In the genomic region with DNA sequence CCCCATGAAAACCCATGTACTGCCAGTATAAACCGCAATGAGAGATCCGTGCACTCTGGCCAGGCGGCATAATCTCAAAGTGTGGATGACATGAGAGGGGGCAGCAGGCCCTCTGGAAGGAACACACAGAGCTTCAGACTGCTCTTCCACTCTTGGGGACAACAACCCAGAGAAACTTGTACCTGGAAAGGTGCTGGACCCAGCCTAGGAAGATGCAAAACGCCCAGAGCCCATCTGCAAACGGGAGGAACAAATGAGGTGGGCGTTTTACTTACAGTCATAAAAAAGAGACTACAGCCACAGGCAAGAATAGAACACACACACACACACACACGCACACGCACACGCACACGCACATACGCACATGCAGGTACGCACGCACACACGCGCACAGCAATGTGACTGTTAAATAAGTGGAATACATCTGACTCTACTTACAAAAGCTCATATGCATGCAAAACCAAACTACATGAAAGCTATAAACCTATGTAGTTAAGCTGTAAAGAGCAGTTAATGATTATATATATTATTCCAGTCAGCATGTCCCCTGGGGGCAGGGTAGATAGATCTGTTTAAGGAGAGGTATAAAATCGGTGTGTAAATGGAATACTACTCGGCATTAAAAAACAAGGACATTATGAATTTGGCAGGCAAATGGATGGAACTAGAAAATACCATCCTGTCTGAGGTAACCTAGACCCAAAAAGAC, we compare ENCODE assay signal across 32 mouse cellular contexts. TPM values are rescaled to one million over a fixed set of nuclear protein-coding genes. Genes with fewer than 3 reads are reported as not detected.
A peak's percentile ranks its signal among the peaks of the same experiment; 100 is the strongest.
DNase-seq lines count a peak whose midpoint lies in the region; ATAC-seq and TF ChIP-seq lines count a peak whose summit lies in the region.
"Had no signal": no experiment of that assay in that cellular context is flagged by ENCODE, and none has a peak within 500 bp of the region (broad histone marks: within the 10 kb centered on the region; RNA-seq: fewer than 3 reads in every experiment).

No protein-coding gene starts in this region.

- no peak for ATAC-seq in midbrain, embryonic 11.5 days (ENCODE audit: low FRiP score)
- no peak for ATAC-seq in midbrain, embryonic 13.5 days
- peak; percentile 75 for ATAC-seq in intestine, embryonic 14.5 days (replicated peaks; ENCODE audit: low FRiP score, low TSS enrichment, low read depth)
- peak; percentile 75 for ATAC-seq in intestine, postnatal 0 days
- no peak for ATAC-seq in megakaryocyte progenitor cell, adult 5-6 weeks (replicated peaks; ENCODE audit: poor library complexity)
- ATAC-seq in heart, embryonic 11.5 days (replicated peaks; ENCODE audit: insufficient number of reproducible peaks, low FRiP score, low TSS enrichment): no peak
- ATAC-seq: forebrain, embryonic 13.5 days; forebrain, embryonic 16.5 days; hindbrain, embryonic 16.5 days; Patski had no signal

- H3K4me1 ChIP-seq in midbrain, embryonic 11.5 days (ENCODE audit: control insufficient read depth, insufficient read depth, low read length): no peaks in the 10 kb centered on the region
- peaks cover 4% of the 10 kb centered on the region for H3K4me1 ChIP-seq in midbrain, embryonic 13.5 days (replicated peaks)
- H3K4me1 ChIP-seq in intestine, embryonic 14.5 days (replicated peaks; ENCODE audit: control insufficient read depth, insufficient read depth, low read length): no peaks in the 10 kb centered on the region
- no peaks in the 10 kb centered on the region for H3K4me1 ChIP-seq in intestine, postnatal 0 days (replicated peaks; ENCODE audit: control insufficient read depth, insufficient read depth, low read length)
- peaks cover 3% of the 10 kb centered on the region; the same call in 1 of the 2 replicates for H3K4me1 ChIP-seq in heart, embryonic 11.5 days (ENCODE audit: control insufficient read depth, insufficient read depth, low read length)
- H3K4me1 ChIP-seq: heart, embryonic 15.5 days had no signal

- no peaks in the 10 kb centered on the region for H3K9me3 ChIP-seq in midbrain, embryonic 11.5 days (ENCODE audit: control insufficient read depth, low read length)
- no peaks in the 10 kb centered on the region for H3K9me3 ChIP-seq in midbrain, embryonic 13.5 days
- no peaks in the 10 kb centered on the region for H3K9me3 ChIP-seq in intestine, embryonic 14.5 days (ENCODE audit: control insufficient read depth, low read length)
- H3K9me3 ChIP-seq in intestine, postnatal 0 days (ENCODE audit: control insufficient read depth): no peaks in the 10 kb centered on the region
- no peaks in the 10 kb centered on the region for H3K9me3 ChIP-seq in heart, embryonic 11.5 days (replicated peaks; ENCODE audit: control insufficient read depth, low read length)
- H3K9me3 ChIP-seq: forebrain, embryonic 10.5 days; forebrain, embryonic 13.5 days; G1E; heart, embryonic 12.5 days; heart, embryonic 15.5 days; hindbrain, embryonic 10.5 days; hindbrain, embryonic 13.5 days had no signal

- no peaks in the 10 kb centered on the region for H3K36me3 ChIP-seq in midbrain, embryonic 11.5 days (ENCODE audit: control insufficient read depth, insufficient read depth, low read length)
- no peaks in the 10 kb centered on the region for H3K36me3 ChIP-seq in midbrain, embryonic 13.5 days
- no peaks in the 10 kb centered on the region for H3K36me3 ChIP-seq in intestine, embryonic 14.5 days (ENCODE audit: control insufficient read depth, insufficient read depth, low read length)
- no peaks in the 10 kb centered on the region for H3K36me3 ChIP-seq in intestine, postnatal 0 days (ENCODE audit: control insufficient read depth, insufficient read depth)
- H3K36me3 ChIP-seq in heart, embryonic 11.5 days (ENCODE audit: control insufficient read depth, insufficient read depth, low read length): no peaks in the 10 kb centered on the region
- H3K36me3 ChIP-seq: forebrain, embryonic 10.5 days; G1E; heart, embryonic 12.5 days; heart, embryonic 15.5 days; hindbrain, embryonic 10.5 days; hindbrain, embryonic 13.5 days had no signal

- H3K27me3 ChIP-seq in midbrain, embryonic 11.5 days (ENCODE audit: control insufficient read depth, insufficient read depth, low read length): 0 out of 2 replicates have a peak, but pooled peaks cover 2% of the 10 kb centered on the region
- H3K27me3 ChIP-seq in midbrain, embryonic 13.5 days: no peaks in the 10 kb centered on the region
- no peaks in the 10 kb centered on the region for H3K27me3 ChIP-seq in intestine, embryonic 14.5 days (replicated peaks; ENCODE audit: control insufficient read depth, insufficient read depth, low read length)
- no peaks in the 10 kb centered on the region for H3K27me3 ChIP-seq in intestine, postnatal 0 days (replicated peaks; ENCODE audit: control insufficient read depth, insufficient read depth, low read length)
- no peaks in the 10 kb centered on the region for H3K27me3 ChIP-seq in heart, embryonic 11.5 days (ENCODE audit: control insufficient read depth, insufficient read depth, low read length)
- H3K27me3 ChIP-seq: forebrain, embryonic 13.5 days; heart, embryonic 12.5 days; Patski had no signal

- no peak overlapping the region for H3K4me2 ChIP-seq in midbrain, embryonic 11.5 days
- no peak overlapping the region for H3K4me2 ChIP-seq in midbrain, embryonic 13.5 days (replicated peaks)
- peak overlapping the region; percentile 35 for H3K4me2 ChIP-seq in intestine, embryonic 14.5 days (ENCODE audit: low read length)
- peak overlapping the region; percentile 54 for H3K4me2 ChIP-seq in intestine, postnatal 0 days (replicated peaks; ENCODE audit: low read depth)
- no peak overlapping the region for H3K4me2 ChIP-seq in heart, embryonic 11.5 days
- H3K4me2 ChIP-seq: forebrain, embryonic 13.5 days; heart, embryonic 12.5 days; heart, embryonic 15.5 days; hindbrain, embryonic 13.5 days had no signal

- H3K9ac ChIP-seq in midbrain, embryonic 11.5 days (ENCODE audit: low read length): no peak overlapping the region
- H3K9ac ChIP-seq in midbrain, embryonic 13.5 days (replicated peaks): no peak overlapping the region
- H3K9ac ChIP-seq in intestine, embryonic 14.5 days (ENCODE audit: low read length): no peak overlapping the region
- peak overlapping the region; percentile 26; the same call in 1 of the 2 replicates for H3K9ac ChIP-seq in intestine, postnatal 0 days (ENCODE audit: low read depth, low read length)
- H3K9ac ChIP-seq in heart, embryonic 11.5 days (ENCODE audit: low read depth, low read length): no peak overlapping the region
- H3K9ac ChIP-seq: forebrain, embryonic 13.5 days; heart, embryonic 12.5 days; heart, embryonic 15.5 days; hindbrain, embryonic 13.5 days had no signal

- no peak overlapping the region for H3K4me3 ChIP-seq in midbrain, embryonic 11.5 days (ENCODE audit: low read depth, low read length)
- no peak overlapping the region for H3K4me3 ChIP-seq in midbrain, embryonic 13.5 days (replicated peaks)
- H3K4me3 ChIP-seq in intestine, embryonic 14.5 days (ENCODE audit: low read depth, low read length): no peak overlapping the region
- H3K4me3 ChIP-seq in intestine, postnatal 0 days (ENCODE audit: low read depth, low read length): no peak overlapping the region
- no peak overlapping the region for H3K4me3 ChIP-seq in heart, embryonic 11.5 days (ENCODE audit: low read depth, low read length)
- H3K4me3 ChIP-seq: forebrain, embryonic 10.5 days; forebrain, embryonic 13.5 days; heart, embryonic 12.5 days; heart, embryonic 15.5 days; hindbrain, embryonic 10.5 days; hindbrain, embryonic 13.5 days had no signal

- 90% methylated on average over 17 of the region's 17 CpGs for WGBS in midbrain, embryonic 11.5 days
- 93% methylated on average over 17 of the region's 17 CpGs for WGBS in midbrain, embryonic 13.5 days
- 72% methylated on average over 17 of the region's 17 CpGs for WGBS in intestine, embryonic 14.5 days
- WGBS in intestine, postnatal 0 days: 39% methylated on average over 17 of the region's 17 CpGs
- 89% methylated on average over 17 of the region's 17 CpGs for WGBS in heart, embryonic 11.5 days (ENCODE audit: insufficient replicate concordance)

- no peak overlapping the region for H3K27ac ChIP-seq in midbrain, embryonic 11.5 days (ENCODE audit: low read depth, low read length)
- no peak overlapping the region for H3K27ac ChIP-seq in midbrain, embryonic 13.5 days
- H3K27ac ChIP-seq in intestine, embryonic 14.5 days (ENCODE audit: low read depth): peak overlapping the region; percentile 60; the same call in 1 of the 2 replicates
- peak overlapping the region; percentile 41 for H3K27ac ChIP-seq in intestine, postnatal 0 days (ENCODE audit: low read depth, low read length)
- H3K27ac ChIP-seq in heart, embryonic 11.5 days (ENCODE audit: low read depth, low read length): no peak overlapping the region
- H3K27ac ChIP-seq: forebrain, embryonic 10.5 days; forebrain, embryonic 13.5 days; heart, embryonic 15.5 days; hindbrain, embryonic 10.5 days; hindbrain, embryonic 13.5 days had no signal

- no peak for TF ChIP-seq CTCF in intestine, postnatal 0 days (IDR thresholded peaks at IDR 0.05; ENCODE audit: low read depth)

- peak; percentile 31 for DNase-seq in midbrain, embryonic 11.5 days (ENCODE audit: low spot score, missing footprints)
- DNase-seq in intestine, embryonic 14.5 days (ENCODE audit: low spot score): no peak
- no peak for DNase-seq in layer of hippocampus, postnatal 14 days (ENCODE audit: low spot score in 2 of 2)
- no peak for DNase-seq in yolk sac, embryonic 10.5 days (ENCODE audit: low spot score)
- DNase-seq: adrenal gland, postnatal 10 days; adrenal gland, postnatal 36 days; cerebellum, adult 11 months; cerebellum, adult 2 months; cerebellum, adult 9-11 months; cerebellum, postnatal 25 days; gastrocnemius, postnatal 10 days; heart, adult 11 months; heart, postnatal 10 days; heart, postnatal 36 days had no signal

RNA-seq across cellular contexts. Expression of gene Rph3al, which starts 19.0 kb away (rescaled TPM):
- polyA plus RNA-seq in midbrain, embryonic 11.5 days (2014; fragmentation: Nextera tagmentation; extraction: Ambion mirVana): 0.66 and 1.1 TPM in 2 replicates
- 1.9 and 2.4 TPM in 2 replicates for polyA plus RNA-seq in midbrain, embryonic 13.5 days (2015; fragmentation: Nextera tagmentation; extraction: Ambion mirVana)
- 17.0 and 21.7 TPM in 2 replicates for polyA plus RNA-seq in intestine, embryonic 14.5 days (2014; fragmentation: Nextera tagmentation; extraction: Ambion mirVana)
- 10.5 and 12.9 TPM in 2 replicates for polyA plus RNA-seq in intestine, postnatal 0 days (2015; fragmentation: Nextera tagmentation; extraction: Ambion mirVana)
- 1 to 10 TPM; 5.4 to 5.6 TPM for total RNA-seq in layer of hippocampus, postnatal 14 days (2021)
- total RNA-seq in megakaryocyte progenitor cell, adult 5-6 weeks (2015): 0.91 and 0.93 TPM in 2 replicates
- total RNA-seq in megakaryocyte progenitor cell, adult 5-6 weeks (2017): 0.54 and 0.74 TPM in 2 replicates
- 4.1 and 5.1 TPM in 2 replicates for polyA plus RNA-seq in heart, embryonic 11.5 days (2014; fragmentation: Nextera tagmentation; extraction: Ambion mirVana)
- total RNA-seq: G1E had no signal
- polyA plus RNA-seq: G1E had no signal

RNA-seq across cellular contexts. Expression of gene 1700016K19Rik, which starts 42.4 kb away (rescaled TPM):
- polyA plus RNA-seq in midbrain, embryonic 11.5 days (2014; fragmentation: Nextera tagmentation; extraction: Ambion mirVana): 0.23 TPM in 1 of 2 replicates, not detected in the other
- polyA plus RNA-seq in midbrain, embryonic 13.5 days (2015; fragmentation: Nextera tagmentation; extraction: Ambion mirVana): 0.97 and 1.8 TPM in 2 replicates
- polyA plus RNA-seq in intestine, embryonic 14.5 days (2014; fragmentation: Nextera tagmentation; extraction: Ambion mirVana): 2.7 and 4.0 TPM in 2 replicates
- polyA plus RNA-seq in intestine, postnatal 0 days (2015; fragmentation: Nextera tagmentation; extraction: Ambion mirVana): 0.17 TPM in 1 of 2 replicates, not detected in the other
- 1 to 10 TPM; 2.6 to 2.8 TPM for total RNA-seq in layer of hippocampus, postnatal 14 days (2021)
- not detected in 2 replicates for total RNA-seq in megakaryocyte progenitor cell, adult 5-6 weeks (2015)
- total RNA-seq in megakaryocyte progenitor cell, adult 5-6 weeks (2017): not detected in 2 replicates
- polyA plus RNA-seq in heart, embryonic 11.5 days (2014; fragmentation: Nextera tagmentation; extraction: Ambion mirVana): not detected in 2 replicates
- total RNA-seq: adrenal gland, adult 18-20 months; adrenal gland, postnatal 10 days; adrenal gland, postnatal 36 days; gastrocnemius, adult 18-20 months; gastrocnemius, postnatal 10 days; gastrocnemius, postnatal 4 days; heart, adult 8-10 months; heart, postnatal 10 days; heart, postnatal 36 days had no signal
- polyA plus RNA-seq: G1E had no signal

Comparison
In these comparisons a context has a peak if more than half of its experiments do, and no peak if none do; other contexts are left out.
1. ATAC-seq: peak in intestine, embryonic 14.5 days (single experiment) and intestine, postnatal 0 days (single experiment); none in midbrain, embryonic 11.5 days (single experiment), midbrain, embryonic 13.5 days (single experiment), megakaryocyte progenitor cell, adult 5-6 weeks (single experiment) and heart, embryonic 11.5 days (single experiment).
2. H3K27ac ChIP-seq: peak in intestine, embryonic 14.5 days (single experiment) and intestine, postnatal 0 days (single experiment); none in midbrain, embryonic 11.5 days (single experiment), midbrain, embryonic 13.5 days (single experiment) and heart, embryonic 11.5 days (single experiment).
3. H3K4me2 ChIP-seq: peak in intestine, embryonic 14.5 days (single experiment) and intestine, postnatal 0 days (single experiment); none in midbrain, embryonic 11.5 days (single experiment), midbrain, embryonic 13.5 days (single experiment) and heart, embryonic 11.5 days (single experiment).